Mouse (Mus musculus): ENCODE measurements around the gene Cd84. TPM values are rescaled to one million over a fixed set of nuclear protein-coding genes. Genes with fewer than 3 reads are reported as not detected.

Gene Cd84
- polyA plus RNA-seq (2017; shearing (Covaris generic)) = 170 TPM

GRCm38 (mm10) chr1:171839488-171839887 lies at the start of gene Cd84:
Gene Cd84, plus strand, starts transcription at chr1:171839697.

GRCm38 (mm10) chr1:171895364-171895763 lies 55.9 kb downstream of the Cd84 start, which contains the start of gene Gm10521:
Gene Gm10521, plus strand, starts transcription at chr1:171895664.

GRCm38 (mm10) chr1:171917305-171918039 lies 78.0 kb downstream of the Cd84 start, which contains the start of gene Slamf6:
Gene Slamf6, plus strand, starts transcription at chr1:171917515.

Other genes starting within 250 kb of the Cd84 start
- 167 TPM for gene Ly9, start 232.3 kb upstream of the Cd84 start, polyA plus RNA-seq (2017; shearing (Covaris generic))
- gene Slamf7, start 186.7 kb upstream of the Cd84 start, polyA plus RNA-seq (2017; shearing (Covaris generic)) = 16.1 TPM
- gene Cd48, start 157.7 kb upstream of the Cd84 start, polyA plus RNA-seq (2017; shearing (Covaris generic)) = 537 TPM
- 104 TPM for gene Slamf1, start 72.6 kb upstream of the Cd84 start, polyA plus RNA-seq (2017; shearing (Covaris generic))
- 0.94 TPM for gene Gm10521, start 56.0 kb downstream of the Cd84 start, polyA plus RNA-seq (2017; shearing (Covaris generic))
- 552 TPM for gene Slamf6, start 77.8 kb downstream of the Cd84 start, polyA plus RNA-seq (2017; shearing (Covaris generic))
- 2.1 TPM for gene Vangl2, start 188.7 kb downstream of the Cd84 start, polyA plus RNA-seq (2017; shearing (Covaris generic))
- not detected for gene Nhlh1, start 217.9 kb downstream of the Cd84 start, polyA plus RNA-seq (2017; shearing (Covaris generic))
- 315 TPM for gene Copa, start 242.8 kb downstream of the Cd84 start, polyA plus RNA-seq (2017; shearing (Covaris generic))
- gene Ncstn, start 243.1 kb downstream of the Cd84 start, polyA plus RNA-seq (2017; shearing (Covaris generic)) = 167 TPM

Measured in inflammation-experienced regulatory T-cells, adult 16 weeks (primary cell).